Mouse (Mus musculus) MEL (cell line): ENCODE measurements around the gene Fstl3. TPM values are rescaled to one million over a fixed set of nuclear protein-coding genes. Genes with fewer than 3 reads are reported as not detected.

Source experiments
- DNase-seq: peaks from one replicate; pipeline ENCODE4 v3.0.0; 2011; ENCODE audit warnings: low read depth, low spot score
- H3K27ac ChIP-seq: 2 replicates; pipeline ENCODE4 v1.5.1; 2012; ENCODE audit warnings: low read depth, mild to moderate bottlenecking, control low read depth, low read length, moderate library complexity; ENCODE audit not compliant: control insufficient read depth
- H3K27me3 ChIP-seq, 2 experiments: fragments of 150-350 bp in 1 of 2; sonication (generic) in 1 of 2; 2 replicates each; pipeline ENCODE4 v1.6.1; 2012; ENCODE audit warnings: low read length in 2 of 2, mild to moderate bottlenecking in 2 of 2, improper control_type of control experiment in 1 of 2, moderate library complexity in 1 of 2; ENCODE audit not compliant: insufficient read depth in 2 of 2, control insufficient read depth in 1 of 2
- H3K36me3 ChIP-seq, 2 experiments: 2 replicates each; pipeline ENCODE4 v1.6.1; 2012 to 2014; ENCODE audit warnings: low read length in 2 of 2, improper control_type of control experiment in 1 of 2, inconsistent platforms in 1 of 2, mild to moderate bottlenecking in 1 of 2; ENCODE audit not compliant: insufficient read depth in 2 of 2, control insufficient read depth in 1 of 2
- H3K4me1 ChIP-seq, 2 experiments: fragments of 150-350 bp in 1 of 2; sonication (generic) in 1 of 2; 2 replicates each; pipeline ENCODE4 v1.6.1; 2012; ENCODE audit warnings: low read length in 2 of 2, improper control_type of control experiment in 1 of 2, mild to moderate bottlenecking in 1 of 2; ENCODE audit not compliant: insufficient read depth in 2 of 2, control insufficient read depth in 1 of 2
- H3K4me3 ChIP-seq, 2 experiments: fragments of 150-350 bp in 1 of 2; sonication (generic) in 1 of 2; 2 replicates each; pipeline ENCODE4 v1.5.1; 2012; ENCODE audit warnings: low read depth in 2 of 2, low read length in 2 of 2, mild to moderate bottlenecking in 2 of 2, moderate library complexity in 2 of 2, control low read depth in 1 of 2, improper control_type of control experiment in 1 of 2; ENCODE audit not compliant: control insufficient read depth in 1 of 2, insufficient read depth in 1 of 2
- H3K79me2 ChIP-seq: 2 replicates; pipeline ENCODE4 v1.6.1; 2012; ENCODE audit warnings: mild to moderate bottlenecking, low read length, moderate library complexity; ENCODE audit not compliant: control insufficient read depth, poor library complexity, insufficient read depth
- H3K9ac ChIP-seq: 2 replicates; pipeline ENCODE4 v1.6.1; 2012; ENCODE audit warnings: low read depth, mild to moderate bottlenecking, control low read depth, low read length, moderate library complexity; ENCODE audit not compliant: control insufficient read depth, poor library complexity, severe bottlenecking
- H3K9me3 ChIP-seq: fragments of 150-350 bp; sonication (generic); replicated peaks from 2 replicates; pipeline ENCODE4 v1.6.1; 2012; ENCODE audit warnings: mild to moderate bottlenecking, low read length, improper control_type of control experiment, moderate library complexity; ENCODE audit not compliant: insufficient read depth
- BHLHE40 ChIP-seq: IDR thresholded peaks from 2 replicates; pipeline ENCODE4 v1.6.1; 2012; ENCODE audit warnings: low read depth, mild to moderate bottlenecking, inconsistent platforms, low read length, improper control_type of control experiment, borderline replicate concordance
- CHD1 ChIP-seq: IDR thresholded peaks from 2 replicates; pipeline ENCODE4 v1.6.1; 2012; ENCODE audit warnings: low read depth, mild to moderate bottlenecking, inconsistent platforms, low read length, improper control_type of control experiment
- CTCF ChIP-seq, 3 experiments: IDR thresholded peaks in 2 of 3; conservative IDR thresholded peaks in 1 of 3; 2 replicates each; pipeline ENCODE4 v1.5.1; 2011 to 2012; ENCODE audit warnings: low read length in 3 of 3, low read depth in 2 of 3, mild to moderate bottlenecking in 2 of 3, improper control_type of control experiment in 1 of 3, inconsistent platforms in 1 of 3, mixed read lengths in 1 of 3, moderate library complexity in 1 of 3; ENCODE audit not compliant: control insufficient read depth in 1 of 3, insufficient read depth in 1 of 3, poor library complexity in 1 of 3, severe bottlenecking in 1 of 3
- ELF1 ChIP-seq: IDR thresholded peaks from 2 replicates; pipeline ENCODE4 v1.6.1; 2014; ENCODE audit warnings: low read depth, mild to moderate bottlenecking, inconsistent platforms, low read length, improper control_type of control experiment, moderate library complexity
- GABPA ChIP-seq: IDR thresholded peaks from 2 replicates; pipeline ENCODE4 v1.6.1; 2012; ENCODE audit warnings: low read depth, mild to moderate bottlenecking, inconsistent platforms, low read length, improper control_type of control experiment, moderate library complexity
- JUND ChIP-seq: IDR thresholded peaks from 2 replicates; pipeline ENCODE4 v1.6.1; 2011; ENCODE audit warnings: low read depth, mild to moderate bottlenecking, improper control_type of control experiment, low read length
- KAT2A ChIP-seq: conservative IDR thresholded peaks from 2 replicates; pipeline ENCODE4 v1.6.1; 2012; ENCODE audit warnings: low read depth, low read length, improper control_type of control experiment, inconsistent platforms
- MAFK ChIP-seq: IDR thresholded peaks from 2 replicates; pipeline ENCODE4 v1.6.1; 2011; ENCODE audit warnings: low read depth, mild to moderate bottlenecking, low read length, improper control_type of control experiment, borderline replicate concordance
- MAX ChIP-seq: IDR thresholded peaks from 2 replicates; pipeline ENCODE4 v1.6.1; 2011; ENCODE audit warnings: low read length, improper control_type of control experiment
- MAZ ChIP-seq: IDR thresholded peaks from 2 replicates; pipeline ENCODE4 v1.6.1; 2012; ENCODE audit warnings: low read depth, mild to moderate bottlenecking, inconsistent platforms, low read length, improper control_type of control experiment
- MYB ChIP-seq: IDR thresholded peaks from 2 replicates; pipeline ENCODE4 v1.6.1; 2011; ENCODE audit warnings: mild to moderate bottlenecking, low read depth, low read length, improper control_type of control experiment
- MYC ChIP-seq: IDR thresholded peaks from 2 replicates; pipeline ENCODE4 v1.6.1; 2011; ENCODE audit warnings: low read depth, mild to moderate bottlenecking, low read length, improper control_type of control experiment, moderate library complexity
- NELFE ChIP-seq: IDR thresholded peaks from 2 replicates; pipeline ENCODE4 v1.6.1; 2011; ENCODE audit warnings: low read depth, low read length, improper control_type of control experiment
- RAD21 ChIP-seq: IDR thresholded peaks from 2 replicates; pipeline ENCODE4 v1.6.1; 2011; ENCODE audit warnings: mild to moderate bottlenecking, low read depth, low read length, improper control_type of control experiment
- SIN3A ChIP-seq: IDR thresholded peaks from 2 replicates; pipeline ENCODE4 v1.6.1; 2012; ENCODE audit warnings: low read length, improper control_type of control experiment, inconsistent platforms
- SMC3 ChIP-seq: IDR thresholded peaks from 2 replicates; pipeline ENCODE4 v1.6.1; 2011; ENCODE audit warnings: low read depth, low read length, improper control_type of control experiment
- TAL1 ChIP-seq: IDR thresholded peaks from 2 replicates; pipeline ENCODE4 v1.6.1; 2012; ENCODE audit warnings: mild to moderate bottlenecking, inconsistent platforms, low read length, moderate library complexity, mixed read lengths
- TCF12 ChIP-seq: IDR thresholded peaks from 2 replicates; pipeline ENCODE4 v1.6.1; 2014; ENCODE audit warnings: low read depth, mild to moderate bottlenecking, inconsistent platforms, low read length, improper control_type of control experiment, moderate library complexity
- UBTF ChIP-seq: IDR thresholded peaks from 2 replicates; pipeline ENCODE4 v1.6.1; 2012; ENCODE audit warnings: low read depth, mild to moderate bottlenecking, inconsistent platforms, low read length, improper control_type of control experiment, moderate library complexity, borderline replicate concordance; ENCODE audit not compliant: insufficient read depth
- ZC3H11A ChIP-seq: IDR thresholded peaks from 2 replicates; pipeline ENCODE4 v1.6.1; 2012; ENCODE audit warnings: low read depth, mild to moderate bottlenecking, inconsistent platforms, low read length, improper control_type of control experiment
- polyA plus RNA-seq, 2 experiments: library from polyadenylated mRNA; stranded (reverse) in 1 of 2; unstranded in 1 of 2; fragments of >175 nt in 1 of 2; fragments of >200 nt in 1 of 2; gene quantifications; 2 replicates each; pipeline versions ENCODE4 v1.2.1 to v1.2.4; 2012; ENCODE audit warnings: low replicate concordance in 2 of 2, low read depth in 1 of 2; ENCODE audit not compliant: insufficient read length in 2 of 2, insufficient read depth in 1 of 2, missing spikeins in 1 of 2
- total RNA-seq: library from RNA; depleted of rRNA; stranded (reverse); fragments of 300-350 nt; gene quantifications from 2 replicates; pipeline ENCODE4 v1.2.3, GENCODE M21; 2012

The Fstl3 gene
- total and polyA plus RNA-seq, 3 experiments, result 4.3 to 7.1 TPM; not detected in 1

DNA sequence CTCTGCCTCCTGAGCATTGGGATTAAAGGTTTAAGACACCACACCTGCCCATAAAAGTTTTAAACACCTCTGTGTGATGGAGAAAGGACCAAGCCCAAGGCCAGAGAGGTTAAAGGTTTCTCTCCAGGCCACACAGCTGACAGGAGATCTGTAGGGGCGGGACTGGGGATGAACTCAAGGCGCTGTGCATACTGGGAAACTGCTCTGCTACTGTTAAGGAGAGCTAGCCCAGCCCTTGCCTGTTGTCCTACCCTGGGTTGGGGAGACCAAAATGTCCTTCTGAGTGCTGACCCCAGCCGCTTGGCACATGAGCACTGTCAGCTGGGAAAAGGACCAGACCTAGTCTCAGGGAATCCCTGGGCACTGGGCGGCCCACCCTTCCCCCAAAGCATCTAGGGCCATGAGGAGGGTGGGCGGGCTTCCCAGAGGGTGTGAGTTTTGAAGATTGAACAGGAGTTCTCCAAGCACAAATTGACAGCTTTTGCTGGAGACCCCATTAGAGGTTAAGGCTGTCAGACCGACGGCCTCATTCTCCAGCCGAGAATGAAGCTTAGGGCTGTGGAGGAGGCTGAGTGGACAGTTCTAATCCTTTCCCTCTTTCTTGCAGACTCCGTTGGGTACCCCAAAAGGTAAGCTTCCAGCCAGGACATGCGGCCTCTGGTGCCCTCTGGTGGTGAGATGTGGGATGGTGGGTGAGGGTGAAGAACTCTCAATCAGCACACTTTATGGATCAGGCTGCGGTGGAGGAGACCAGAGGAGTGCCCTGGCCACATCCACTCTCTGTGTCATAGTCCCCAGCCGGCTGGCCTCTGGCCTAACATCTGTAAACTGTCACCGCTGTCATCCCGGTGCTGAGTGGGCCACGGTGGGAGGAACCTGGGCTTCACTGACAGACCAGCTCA is 34.9 kb downstream of the Fstl3 start:
- TF ChIP-seq ELF1, result 0 out of 2 replicates have a peak, but pooled peaks have one; percentile 21
- TF ChIP-seq TCF12, result no peak
- TF ChIP-seq KAT2A, result no peak
- TF ChIP-seq BHLHE40, result 0 out of 2 replicates have a peak, but pooled peaks have one; percentile 23
- no peak for TF ChIP-seq MAX
- TF ChIP-seq MAZ, result peak; percentile 44; the same call in 1 of the 2 replicates
- TF ChIP-seq UBTF, result no peak
- peak; percentile 93 for TF ChIP-seq ZC3H11A
- TF ChIP-seq GABPA, result no peak
- TF ChIP-seq MYB, result no peak
- 0 out of 2 replicates have a peak, but pooled peaks have one; percentile 51 for TF ChIP-seq MYC
- TF ChIP-seq NELFE, result no peak
- TF ChIP-seq CTCF (IDR thresholded peaks at IDR 0.05 in 2 of 3, conservative IDR thresholded peaks at IDR 0.05 in 1 of 3; ENCODE audit: control insufficient read depth in 1 of 3, insufficient read depth in 1 of 3, low read depth in 2 of 3, low read length in 3 of 3, poor library complexity in 1 of 3, severe bottlenecking in 1 of 3), result peak; percentile 96 to 98 (median 97); a peak in 5 of 6 replicates
- TF ChIP-seq RAD21, result peak; percentile 97
- no peak for TF ChIP-seq TAL1
- peak; percentile 65 for TF ChIP-seq SIN3A
- TF ChIP-seq SMC3, result peak; percentile 96
- TF ChIP-seq JUND, result no peak
- Histone ChIP-seq H3K4me3 (no peak overlapping the region), H3K9ac (no peak overlapping the region), H3K36me3 (no peaks in the 10 kb centered on the region), H3K27ac (no peak overlapping the region), H3K9me3 (no peaks in the 10 kb centered on the region), H3K79me2 (no peaks in the 10 kb centered on the region), H3K4me1 (no peaks in the 10 kb centered on the region), H3K27me3 (no peaks in the 10 kb centered on the region)
- peak; percentile 79 for DNase-seq

DNA sequence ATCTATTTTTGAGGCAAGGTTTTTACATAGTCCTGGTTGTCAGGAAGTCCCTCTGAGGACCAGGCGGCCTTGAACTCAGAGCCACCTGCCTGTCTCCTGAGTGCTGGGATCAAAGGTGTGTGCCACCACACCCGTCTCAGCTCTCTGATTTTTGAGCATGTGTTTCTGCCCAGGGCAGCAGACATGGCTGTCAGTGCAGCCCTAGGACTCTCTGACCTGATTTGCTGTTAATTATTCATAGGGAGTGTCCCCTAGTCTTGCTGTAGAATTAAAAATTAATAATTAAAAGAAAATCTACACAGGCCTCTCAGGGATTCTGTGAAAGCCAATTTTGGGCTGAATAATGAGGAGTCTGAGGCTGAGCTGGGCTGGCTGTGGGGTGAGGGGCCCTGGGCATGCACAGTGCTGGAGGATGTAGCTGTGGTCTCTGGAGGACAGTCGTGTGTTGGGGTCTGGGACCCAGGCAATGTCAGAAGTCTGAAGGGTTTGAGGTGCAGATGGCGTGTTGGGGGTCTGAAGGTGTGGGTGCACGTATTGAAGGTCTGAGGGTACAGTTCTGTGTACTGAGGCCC is 37.3 kb downstream of the Fstl3 start:
- no peak for DNase-seq

More for the DNA sequence above, 37.3 kb downstream of the Fstl3 start:
- Histone ChIP-seq H3K27me3 (no peaks in the 10 kb centered on the region), H3K4me1 (no peaks in the 10 kb centered on the region), H3K79me2 (no peaks in the 10 kb centered on the region), H3K9me3 (no peaks in the 10 kb centered on the region), H3K4me3 (no peak overlapping the region), H3K9ac (no peak overlapping the region), H3K27ac (no peak overlapping the region)
- no peak for TF ChIP-seq CHD1
- no peak for TF ChIP-seq UBTF
- TF ChIP-seq MAFK, result no peak
- TF ChIP-seq MAZ, result no peak
- TF ChIP-seq RAD21, result no peak
- TF ChIP-seq, all 39 proteins: peak for 0
- no peaks in the 10 kb centered on the region for H3K36me3 ChIP-seq
